Mouse (Mus musculus): ENCODE data around the gene Duxbl1. TPM values are rescaled to one million over a fixed set of nuclear protein-coding genes. Genes with fewer than 3 reads are reported as not detected.

Gene Duxbl1
- not detected for polyA plus RNA-seq (2014; fragmentation: Illumina TruSeq; extraction: RNeasy Lipid Tissue Mini Kit (QIAGEN cat#74804); ENCODE audit: low read depth, low replicate concordance)

GRCm38 (mm10) chr14:25978371-25979241 is at the start of gene Duxbl1:
Gene Duxbl1 (plus strand): TSS chr14:25978577.

GRCm38 (mm10) chr14:25938004-25938403 is 40.4 kb upstream of the Duxbl1 start, which contains the start of gene Cphx1:
Gene Cphx1 (plus strand): TSS chr14:25938304.

Other genes with a start within 250 kb of the Duxbl1 start
- gene Zcchc24, start 209.5 kb upstream of the Duxbl1 start, polyA plus RNA-seq (2014; fragmentation: Illumina TruSeq; extraction: RNeasy Lipid Tissue Mini Kit (QIAGEN cat#74804); ENCODE audit: low read depth, low replicate concordance): 24.2 TPM
- gene Anxa11, start 136.4 kb upstream of the Duxbl1 start, polyA plus RNA-seq (2014; fragmentation: Illumina TruSeq; extraction: RNeasy Lipid Tissue Mini Kit (QIAGEN cat#74804); ENCODE audit: low read depth, low replicate concordance): 61.8 TPM
- not detected for gene Plac9a, start 75.5 kb upstream of the Duxbl1 start, polyA plus RNA-seq (2014; fragmentation: Illumina TruSeq; extraction: RNeasy Lipid Tissue Mini Kit (QIAGEN cat#74804); ENCODE audit: low read depth, low replicate concordance)
- gene Tmem254a, start 50.9 kb upstream of the Duxbl1 start, polyA plus RNA-seq (2014; fragmentation: Illumina TruSeq; extraction: RNeasy Lipid Tissue Mini Kit (QIAGEN cat#74804); ENCODE audit: low read depth, low replicate concordance): 42.2 TPM
- 2.6 TPM for gene Cphx1, start 40.3 kb upstream of the Duxbl1 start, polyA plus RNA-seq (2014; fragmentation: Illumina TruSeq; extraction: RNeasy Lipid Tissue Mini Kit (QIAGEN cat#74804); ENCODE audit: low read depth, low replicate concordance)
- 5.1 TPM for gene Gm9780, start 64.1 kb downstream of the Duxbl1 start, polyA plus RNA-seq (2014; fragmentation: Illumina TruSeq; extraction: RNeasy Lipid Tissue Mini Kit (QIAGEN cat#74804); ENCODE audit: low read depth, low replicate concordance)
- 2.8 TPM for gene Tmem254c, start 88.8 kb downstream of the Duxbl1 start, polyA plus RNA-seq (2014; fragmentation: Illumina TruSeq; extraction: RNeasy Lipid Tissue Mini Kit (QIAGEN cat#74804); ENCODE audit: low read depth, low replicate concordance)
- gene Cphx2, start 102.9 kb downstream of the Duxbl1 start, polyA plus RNA-seq (2014; fragmentation: Illumina TruSeq; extraction: RNeasy Lipid Tissue Mini Kit (QIAGEN cat#74804); ENCODE audit: low read depth, low replicate concordance): not detected
- 4.8 TPM for gene Cphx3, start 103.7 kb downstream of the Duxbl1 start, polyA plus RNA-seq (2014; fragmentation: Illumina TruSeq; extraction: RNeasy Lipid Tissue Mini Kit (QIAGEN cat#74804); ENCODE audit: low read depth, low replicate concordance)
- gene Duxbl2, start 139.8 kb downstream of the Duxbl1 start, polyA plus RNA-seq (2014; fragmentation: Illumina TruSeq; extraction: RNeasy Lipid Tissue Mini Kit (QIAGEN cat#74804); ENCODE audit: low read depth, low replicate concordance): 5.3 TPM
- not detected for gene Plac9b, start 203.9 kb downstream of the Duxbl1 start, polyA plus RNA-seq (2014; fragmentation: Illumina TruSeq; extraction: RNeasy Lipid Tissue Mini Kit (QIAGEN cat#74804); ENCODE audit: low read depth, low replicate concordance)
- 136 TPM for gene Tmem254b, start 228.5 kb downstream of the Duxbl1 start, polyA plus RNA-seq (2014; fragmentation: Illumina TruSeq; extraction: RNeasy Lipid Tissue Mini Kit (QIAGEN cat#74804); ENCODE audit: low read depth, low replicate concordance)

All from sigmoid colon, adult 10 weeks (tissue).